Mouse (Mus musculus) hindbrain, postnatal 0 days (tissue): ENCODE measurements around the gene Aff4. TPM values are rescaled to one million over a fixed set of nuclear protein-coding genes. Genes with fewer than 3 reads are reported as not detected.
A peak's percentile ranks its signal among the peaks of the same experiment; 100 is the strongest.

ENCODE experiments used
- ATAC-seq: fragments of 200-750 bp; cut with Nextera tagmentation; 2 replicates; pipeline ENCODE4 v1.8.0; 2017; ENCODE audit warnings: mild to moderate bottlenecking, moderate TSS enrichment, moderate library complexity
- DNase-seq: peaks from one replicate; pipeline ENCODE4 v3.0.0-alpha.2; 2015; ENCODE audit warnings: low spot score
- H3K27ac ChIP-seq: fragments of 300-500 bp; sonication (generic); 2 replicates; pipeline ENCODE4 v1.5.1; 2014; ENCODE audit warnings: mild to moderate bottlenecking
- H3K27me3 ChIP-seq: fragments of 300-500 bp; sonication (generic); 2 replicates; pipeline ENCODE4 v1.6.1; 2014; ENCODE audit warnings: low read length, mixed read lengths; ENCODE audit not compliant: insufficient read depth
- H3K36me3 ChIP-seq: fragments of 300-500 bp; sonication (generic); 2 replicates; pipeline ENCODE4 v1.6.1; 2014; ENCODE audit warnings: low read length, mixed read lengths; ENCODE audit not compliant: insufficient read depth
- H3K4me1 ChIP-seq: fragments of 300-500 bp; sonication (generic); 2 replicates; pipeline ENCODE4 v1.6.1; 2014; ENCODE audit warnings: antibody characterized with exemption, low read length, mixed read lengths; ENCODE audit not compliant: insufficient read depth
- H3K4me2 ChIP-seq: fragments of 300-500 bp; sonication (generic); 2 replicates; pipeline ENCODE4 v1.6.1; 2014; ENCODE audit warnings: low read depth, mild to moderate bottlenecking, low read length, moderate library complexity, mixed read lengths
- H3K4me3 ChIP-seq: fragments of 300-500 bp; sonication (generic); 2 replicates; pipeline ENCODE4 v1.5.1; 2014; ENCODE audit warnings: low read length
- H3K9ac ChIP-seq: fragments of 300-500 bp; sonication (generic); replicated peaks from 2 replicates; pipeline ENCODE4 v1.6.1; 2014; ENCODE audit warnings: mild to moderate bottlenecking, low read length, moderate library complexity, mixed read lengths
- H3K9me3 ChIP-seq: fragments of 300-500 bp; sonication (generic); 2 replicates; pipeline ENCODE4 v1.6.1; 2016; ENCODE audit warnings: low read length, mixed read lengths
- CTCF ChIP-seq: IDR thresholded peaks from 2 replicates; pipeline ENCODE4 v1.5.1; 2016; ENCODE audit warnings: antibody characterized with exemption, control low read depth, low read depth
- WGBS: fragments of 180-500 bp; shearing (Covaris S2); extraction: QIAGEN DNeasy Blood & Tissue Kit; methylation state at CpG from one replicate; pipeline ENCODE4 v1.1.7; 2014; 5-methylcytosine and 5-hydroxymethylcytosine counted together
- polyA plus RNA-seq: library from polyadenylated mRNA; unstranded; fragments of >200 nt; fragmentation: Nextera tagmentation; extraction: Ambion mirVana; gene quantifications from 2 replicates; pipeline ENCODE4 v1.2.1, GENCODE M21; 2015
- total RNA-seq: library from RNA; depleted of rRNA; stranded (reverse); fragments of >200 nt; gene quantifications from 2 replicates; pipeline ENCODE4 v1.2.3, GENCODE M21; 2014

The Aff4 gene
- total and polyA plus RNA-seq, 2 experiments from 2014 or later: 91.0 to 111 TPM

DNA sequence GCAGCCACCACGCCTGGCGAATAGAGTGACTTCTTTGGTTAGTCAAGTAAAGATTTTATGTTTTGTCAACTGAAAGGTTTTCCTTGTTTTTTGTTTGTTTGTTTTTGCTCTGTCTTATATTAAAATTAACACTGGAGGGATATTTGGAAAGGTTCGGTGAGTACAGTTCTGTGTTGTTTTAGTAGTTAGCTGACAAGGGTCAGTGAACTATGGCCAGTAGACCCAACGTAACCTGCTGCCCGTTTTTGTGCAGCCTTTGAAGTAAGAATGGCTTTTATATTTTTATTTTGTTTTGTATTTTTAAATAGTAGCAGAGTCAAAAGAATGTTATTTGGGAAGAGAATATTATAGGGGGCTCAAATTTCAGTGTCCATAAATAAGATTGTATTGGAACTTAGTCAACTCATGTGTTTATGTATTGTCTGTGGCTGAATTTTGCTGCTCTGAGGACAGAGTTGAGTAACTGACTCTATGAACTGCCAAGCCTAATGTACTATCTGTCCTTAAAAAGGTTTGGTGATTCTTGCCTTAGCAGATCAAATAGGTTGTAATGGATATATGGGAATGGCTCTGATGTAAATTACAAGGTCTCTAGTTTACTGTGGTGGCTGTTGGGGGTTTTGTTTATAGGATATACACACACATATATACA, 8.0 kb downstream of the Aff4 start:
- Histone ChIP-seq H3K4me3 (no peak overlapping the region), H3K4me2 (no peak overlapping the region), H3K36me3 (no peaks in the 10 kb centered on the region), H3K9ac (no peak overlapping the region), H3K9me3 (no peaks in the 10 kb centered on the region), H3K27me3 (no peaks in the 10 kb centered on the region), H3K27ac (no peak overlapping the region), H3K4me1 (no peaks in the 10 kb centered on the region)
- DNase-seq: no peak
- 93% methylated on average over 5 of the region's 5 CpGs for WGBS
- no peak for ATAC-seq
- TF ChIP-seq CTCF: no peak

DNA sequence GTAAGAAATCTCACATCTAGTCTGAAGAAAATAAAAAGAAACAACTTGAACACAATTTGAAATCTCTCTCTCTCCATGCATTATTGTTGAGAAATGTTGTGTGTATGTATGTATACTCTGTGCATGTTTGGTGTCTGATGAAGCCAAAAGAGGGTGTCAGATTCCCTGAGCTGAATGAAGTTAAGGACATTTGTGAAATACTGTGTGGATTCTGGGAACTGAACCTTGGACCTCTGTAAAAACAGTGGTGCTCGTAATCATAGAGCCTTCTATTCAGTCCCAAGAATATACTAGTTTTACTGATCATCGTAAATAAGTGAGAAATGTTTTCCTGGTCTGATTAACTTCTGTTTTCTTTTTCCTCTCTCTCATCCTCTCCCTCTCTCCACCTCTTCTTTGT, 16.4 kb downstream of the Aff4 start:
- no peaks in the 10 kb centered on the region for H3K27me3 ChIP-seq
- TF ChIP-seq CTCF: no peak
- no peak overlapping the region for H3K27ac ChIP-seq
- DNase-seq: no peak
- no peak overlapping the region for H3K9ac ChIP-seq
- ATAC-seq: no peak
- no peak overlapping the region for H3K4me3 ChIP-seq
- H3K4me2 ChIP-seq: no peak overlapping the region
- WGBS: 89% methylated on average over 2 of the region's 2 CpGs
- no peaks in the 10 kb centered on the region for H3K4me1 ChIP-seq
- no peaks in the 10 kb centered on the region for H3K9me3 ChIP-seq
- no peaks in the 10 kb centered on the region for H3K36me3 ChIP-seq

DNA sequence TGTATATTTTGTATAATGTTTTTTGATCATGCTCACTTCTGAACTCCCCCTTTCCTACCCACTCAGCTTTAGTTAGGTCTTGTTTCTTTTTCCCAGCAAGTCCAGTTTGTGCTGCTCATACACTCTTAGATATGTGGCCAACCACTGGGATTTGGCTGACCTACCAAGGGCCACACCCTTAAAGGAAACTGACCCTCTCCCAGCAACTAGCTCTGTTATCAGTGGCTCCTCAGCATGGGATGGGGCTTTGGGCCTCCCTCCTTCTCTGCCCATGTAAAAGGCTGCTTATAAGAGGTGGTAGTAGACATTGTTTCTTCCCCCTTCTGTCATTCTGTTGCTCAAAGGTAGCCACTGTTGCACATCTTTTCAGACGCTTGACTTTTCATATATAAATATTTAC, 28.3 kb downstream of the Aff4 start:
- no peaks in the 10 kb centered on the region for H3K9me3 ChIP-seq
- no peaks in the 10 kb centered on the region for H3K4me1 ChIP-seq
- DNase-seq: no peak
- H3K27me3 ChIP-seq: no peaks in the 10 kb centered on the region
- H3K27ac ChIP-seq: no peak overlapping the region
- no peak for ATAC-seq
- TF ChIP-seq CTCF: no peak
- peaks cover 3% of the 10 kb centered on the region; the same call in 1 of the 2 replicates for H3K36me3 ChIP-seq
- 88% methylated on average over 1 of the region's 1 CpGs for WGBS
- H3K9ac ChIP-seq: no peak overlapping the region
- H3K4me3 ChIP-seq: no peak overlapping the region
- no peak overlapping the region for H3K4me2 ChIP-seq

DNA sequence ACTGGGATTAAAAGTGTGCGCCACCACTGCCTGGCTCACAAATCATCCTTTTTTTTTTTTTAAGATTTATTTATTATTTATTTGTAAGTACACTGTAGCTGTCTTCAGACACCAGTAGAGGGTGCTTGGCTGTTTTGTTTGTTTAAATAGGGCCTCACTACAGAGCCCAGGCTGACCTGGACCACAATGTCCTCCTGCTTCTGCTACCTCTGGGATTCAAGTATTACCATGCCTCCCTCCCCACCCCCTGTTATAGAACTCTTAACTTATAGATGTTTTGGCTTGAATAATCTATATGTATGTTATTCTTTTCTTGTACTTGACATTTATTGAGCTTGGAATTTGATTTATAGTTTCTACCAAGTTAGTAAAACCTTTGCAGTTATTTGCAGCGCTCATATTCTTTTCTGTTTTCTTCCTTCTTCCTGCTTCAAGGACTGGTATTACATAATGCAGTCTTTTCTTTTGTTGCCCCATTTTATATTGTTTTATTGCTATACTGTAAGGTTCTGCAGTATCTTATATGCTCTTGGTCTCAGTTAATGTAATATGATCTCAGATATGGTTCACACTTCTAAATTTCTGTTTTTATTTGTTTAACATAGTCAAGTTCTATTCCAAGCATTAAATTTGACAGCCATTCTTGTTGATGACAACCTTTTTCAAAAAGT, 33.3 kb downstream of the Aff4 start:
- ATAC-seq: no peak
- Histone ChIP-seq H3K9ac (no peak overlapping the region), H3K4me2 (no peak overlapping the region), H3K9me3 (no peaks in the 10 kb centered on the region), H3K4me1 (no peaks in the 10 kb centered on the region), H3K27me3 (no peaks in the 10 kb centered on the region), H3K27ac (no peak overlapping the region), H3K4me3 (no peak overlapping the region), H3K36me3 (no peaks in the 10 kb centered on the region; the same call in 1 of the 2 replicates)
- DNase-seq: no peak
- no peak for TF ChIP-seq CTCF
- WGBS: 93% methylated on average over 2 of the region's 2 CpGs

DNA sequence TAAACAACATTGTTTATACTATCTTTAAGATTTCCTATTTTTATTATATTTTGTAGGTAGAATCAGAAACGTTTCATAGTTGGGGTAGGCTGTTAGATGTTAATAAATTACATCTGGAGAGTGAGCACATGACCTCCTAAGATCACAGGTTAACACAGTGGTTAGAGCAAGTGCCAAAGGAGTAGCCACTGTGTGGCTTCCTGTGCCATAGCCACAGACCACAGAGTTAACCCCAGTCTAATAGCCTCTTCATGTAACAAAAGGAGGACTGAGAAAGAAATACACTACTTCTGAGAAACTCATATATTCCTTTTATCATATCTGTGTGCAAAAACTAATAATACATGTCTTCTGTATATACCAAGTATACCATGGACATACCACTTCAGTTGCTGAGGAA, 43.2 kb downstream of the Aff4 start:
- Histone ChIP-seq H3K4me3 (no peak overlapping the region), H3K27me3 (no peaks in the 10 kb centered on the region), H3K9me3 (no peaks in the 10 kb centered on the region), H3K27ac (no peak overlapping the region), H3K4me1 (no peaks in the 10 kb centered on the region), H3K4me2 (no peak overlapping the region), H3K9ac (no peak overlapping the region), H3K36me3 (peaks cover 14% of the 10 kb centered on the region; the same call in 1 of the 2 replicates)
- ATAC-seq (no peak), DNase-seq (no peak)
- TF ChIP-seq CTCF: no peak
- 97% methylated on average over 1 of the region's 1 CpGs for WGBS

DNA sequence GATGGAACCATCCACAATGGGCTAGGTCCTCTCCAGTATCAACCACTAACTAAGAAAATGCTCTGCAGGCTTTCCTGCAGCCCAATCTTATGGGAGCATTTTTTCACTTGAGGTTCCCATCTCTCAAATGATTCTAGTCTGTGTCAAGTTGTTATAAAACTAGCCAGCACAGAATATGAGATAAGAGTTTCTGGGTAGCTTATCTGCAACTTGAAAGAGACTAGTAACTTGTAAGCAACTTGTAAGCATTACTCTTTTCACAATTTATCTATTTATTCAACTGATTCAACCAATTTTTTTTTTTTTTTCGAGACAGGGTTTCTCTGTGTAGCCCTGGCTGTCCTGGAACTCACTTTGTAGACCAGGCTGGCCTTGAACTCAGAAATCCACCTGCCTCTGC, 53.0 kb downstream of the Aff4 start:
- DNase-seq (no peak), ATAC-seq (no peak)
- H3K36me3 ChIP-seq: peaks cover 48% of the 10 kb centered on the region
- TF ChIP-seq CTCF: no peak
- no peaks in the 10 kb centered on the region for H3K9me3 ChIP-seq
- H3K4me3 ChIP-seq: no peak overlapping the region
- 89% methylated on average over 1 of the region's 1 CpGs for WGBS
- H3K9ac ChIP-seq: no peak overlapping the region
- no peak overlapping the region for H3K27ac ChIP-seq
- no peak overlapping the region for H3K4me2 ChIP-seq
- H3K27me3 ChIP-seq: no peaks in the 10 kb centered on the region
- no peaks in the 10 kb centered on the region for H3K4me1 ChIP-seq

DNA sequence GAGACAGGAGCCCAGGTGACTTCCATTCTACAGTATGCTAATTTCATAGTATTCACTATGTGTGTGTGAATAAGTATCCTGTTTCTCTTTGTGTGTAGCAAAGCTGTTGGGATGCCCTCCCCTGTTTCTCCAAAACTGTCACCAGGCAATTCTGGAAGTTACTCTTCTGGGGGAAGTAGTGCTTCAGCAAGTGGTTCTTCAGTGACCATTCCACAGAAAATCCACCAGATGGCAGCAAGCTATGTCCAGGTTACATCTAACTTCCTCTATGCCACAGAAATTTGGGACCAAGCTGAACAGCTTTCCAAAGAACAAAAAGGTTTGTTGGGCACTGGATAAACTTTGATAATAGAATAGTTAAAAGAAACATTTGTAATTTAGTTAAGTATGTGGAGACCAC, 61.1 kb downstream of the Aff4 start:
- no peaks in the 10 kb centered on the region for H3K9me3 ChIP-seq

More for the DNA sequence above, 61.1 kb downstream of the Aff4 start:
- no peak for ATAC-seq
- Histone ChIP-seq H3K9ac (no peak overlapping the region), H3K36me3 (peaks cover 66% of the 10 kb centered on the region), H3K4me3 (no peak overlapping the region), H3K27ac (no peak overlapping the region), H3K4me2 (no peak overlapping the region), H3K4me1 (no peaks in the 10 kb centered on the region), H3K27me3 (no peaks in the 10 kb centered on the region)
- peak; percentile 63 for DNase-seq
- peak; percentile 71 for TF ChIP-seq CTCF
